Mouse (Mus musculus) brown adipose tissue, adult 24 weeks (tissue): ENCODE data around the gene Zfp942. TPM values are rescaled to one million over a fixed set of nuclear protein-coding genes. Genes with fewer than 3 reads are reported as not detected.
"Not testable (repeated sequence)": the region's sequence is repeated elsewhere in the genome, so short reads cannot be mapped to it uniquely, and the experiment has no call there.

Source experiments
- H3K27ac ChIP-seq: fragments of 200-500 bp; replicated peaks from 2 replicates; pipeline ENCODE4 v1.5.1; 2012; ENCODE audit warnings: low read depth, mild to moderate bottlenecking, low read length
- H3K4me1 ChIP-seq: fragments of 200-500 bp; 2 replicates; pipeline ENCODE4 v1.6.1; 2012; ENCODE audit warnings: low read length, mixed read lengths; ENCODE audit not compliant: control insufficient read depth, insufficient read depth, insufficient read length
- H3K4me3 ChIP-seq: fragments of 200-500 bp; 2 replicates; pipeline ENCODE4 v1.5.1; 2012; ENCODE audit warnings: low read depth, mild to moderate bottlenecking, low read length, moderate library complexity; ENCODE audit not compliant: insufficient read depth
- polyA plus RNA-seq: library from polyadenylated mRNA; stranded (reverse); fragments of >200 nt; gene quantifications from 2 replicates; pipeline ENCODE4 v1.2.4, GENCODE M21; 2012; ENCODE audit not compliant: missing spikeins, insufficient read depth, insufficient read length

The Zfp942 gene
- polyA plus RNA-seq: 5.2 and 5.5 TPM in 2 replicates

DNA sequence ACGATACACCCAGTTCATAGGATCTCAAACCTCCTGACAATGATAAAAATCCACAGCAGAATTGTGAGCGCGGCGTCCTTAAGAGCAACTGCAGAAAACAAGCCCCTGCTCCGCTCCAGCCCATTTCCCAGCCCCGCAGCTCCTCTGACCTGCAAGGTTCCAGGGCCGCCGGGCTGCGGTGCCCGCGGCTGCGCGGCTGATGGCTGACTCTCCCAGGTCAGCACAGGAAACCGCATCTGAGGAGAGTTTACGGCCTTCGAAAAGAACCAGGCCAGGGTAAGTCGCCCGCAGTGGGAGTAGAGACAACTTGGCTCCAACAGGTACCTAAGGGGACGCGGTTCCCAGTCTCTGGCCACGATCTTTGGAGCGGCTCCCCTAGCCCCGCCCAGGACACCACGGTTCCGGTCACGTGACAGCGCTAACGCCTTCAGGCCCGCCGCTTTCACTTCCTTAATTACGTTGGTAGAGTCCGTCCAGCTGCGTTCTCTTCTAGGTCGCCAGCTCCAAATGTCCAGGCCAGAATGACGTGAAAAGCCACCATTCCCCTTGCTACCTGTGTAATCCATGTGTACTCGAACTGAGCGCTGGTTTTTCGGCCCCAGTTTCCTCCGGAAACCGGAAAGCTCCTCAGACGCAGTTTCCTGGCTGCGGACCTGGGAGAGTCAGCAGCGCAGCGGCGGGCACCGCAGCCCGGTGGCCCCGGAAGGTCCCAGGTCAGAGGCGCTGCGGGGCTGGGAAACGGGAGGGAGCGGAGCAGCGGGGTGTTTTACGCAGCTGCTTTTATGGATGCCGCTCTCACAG is at the start of gene Zfp942, which contains the start of gene Zfp943:
Gene Zfp942, minus strand, starts transcription at position 358 of the 801 bp plus-strand sequence.
Gene Zfp943, plus strand, starts transcription at position 446 of the 801 bp plus-strand sequence.
- Histone ChIP-seq H3K27ac (peak within 1 kb of the TSS; percentile 97), H3K4me3 (peak within 1 kb of the TSS; percentile 73)
- H3K4me1 ChIP-seq: not testable (repeated sequence)

GRCm38 (mm10) chr17:21963302-21963701 is 1.0 kb upstream of the Zfp942 start:
- H3K4me3 ChIP-seq: no peak overlapping the region
- H3K27ac ChIP-seq: no peak overlapping the region
- peaks cover 3% of the 10 kb centered on the region; the same call in 1 of the 2 replicates for H3K4me1 ChIP-seq

- not testable (repeated sequence) for H3K27ac ChIP-seq, H3K4me1 ChIP-seq
- H3K4me3 ChIP-seq: peak within 1 kb of the TSS; percentile 73
These were observed 52.7 kb downstream of the Zfp942 start, which contains the start of gene Zfp995 for GRCm38 (mm10) chr17:21909456-21910052. Zfp995 (minus strand) TSS chr17:21909926.

DNA sequence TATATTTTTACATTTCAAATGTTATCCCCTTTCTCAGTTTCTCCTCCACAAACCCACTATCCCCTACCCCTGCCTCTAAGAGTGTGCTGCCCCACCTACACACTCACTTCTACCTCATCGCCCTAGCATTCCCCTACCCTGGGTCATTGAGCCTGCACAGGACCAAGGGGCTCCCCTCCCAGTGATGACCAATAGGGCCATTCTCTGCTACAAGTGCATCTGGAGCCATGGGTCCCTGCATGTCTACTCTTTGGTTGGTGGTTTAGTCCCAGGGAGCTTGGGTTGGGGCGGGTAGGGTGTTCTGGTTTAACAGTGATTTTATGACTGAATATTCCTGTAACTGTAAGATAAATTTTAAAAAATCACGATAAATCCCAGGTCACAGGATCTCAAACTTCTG is 53.2 kb downstream of the Zfp942 start:
- no peaks in the 10 kb centered on the region for H3K4me1 ChIP-seq
- peak overlapping the region; percentile 73 for H3K4me3 ChIP-seq
- no peak overlapping the region for H3K27ac ChIP-seq

Other genes with a start within 250 kb of the Zfp942 start
- gene Zfp229, start 231.7 kb downstream of the Zfp942 start, polyA plus RNA-seq: 5.0 and 5.9 TPM in 2 replicates
- 1.4 and 1.6 TPM in 2 replicates for gene Zfp820, start 116.7 kb downstream of the Zfp942 start, polyA plus RNA-seq
- gene Zfp995, start 52.5 kb downstream of the Zfp942 start, polyA plus RNA-seq: 1.2 and 2.1 TPM in 2 replicates
- 15.5 and 19.4 TPM in 2 replicates for gene Zfp943, start 88 bp upstream of the Zfp942 start, polyA plus RNA-seq
- gene Zfp947, start 203.7 kb upstream of the Zfp942 start, polyA plus RNA-seq: 1.9 and 2.1 TPM in 2 replicates